Mouse (Mus musculus): ENCODE measurements around the gene St3gal3.

- no peak for TF ChIP-seq POLR2A (IDR thresholded peaks at IDR 0.05; ENCODE audit: borderline replicate concordance, extremely low read depth, low read depth, low read length)
- TF ChIP-seq CTCF (IDR thresholded peaks at IDR 0.05; ENCODE audit: insufficient read depth, low read length) = no peak
Observed at GRCm38 (mm10) chr4:118001355-118001754, 133.4 kb downstream of the St3gal3 start.
